Mouse (Mus musculus) heart, postnatal 4 days (tissue): Measurements from ENCODE around the gene Klk13. TPM values are rescaled to one million over a fixed set of nuclear protein-coding genes. Genes with fewer than 3 reads are reported as not detected.
"Not testable (repeated sequence)": the region's sequence is repeated elsewhere in the genome, so short reads cannot be mapped to it uniquely, and the experiment has no call there.

Experiments
- DNase-seq: peaks from one replicate; pipeline ENCODE4 v3.0.0; 2021
- total RNA-seq, 2 experiments: library from RNA; stranded (reverse); gene quantifications; 2 replicates each; pipeline ENCODE4 v1.2.3; 2021

The Klk13 gene
- not detected for total RNA-seq

DNA sequence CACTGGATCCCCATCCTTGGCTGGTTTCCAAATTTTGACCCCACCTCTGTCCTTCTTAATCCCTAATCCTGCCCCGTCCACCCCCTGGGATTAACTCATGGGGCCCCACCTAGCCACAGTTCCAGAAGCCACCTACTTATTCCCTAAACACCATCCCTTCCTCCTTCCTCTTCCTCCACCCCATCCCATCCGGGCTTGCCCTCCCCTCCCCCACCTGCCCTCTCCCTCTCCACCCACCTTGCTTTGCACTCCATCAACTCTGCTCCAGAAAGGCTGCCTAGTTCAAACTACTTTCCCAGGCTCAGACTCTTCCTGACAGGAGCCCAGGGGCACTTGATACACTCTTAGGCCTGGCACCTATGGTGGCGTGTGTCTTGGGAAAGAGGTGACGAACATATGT lies at the start of gene Klk13:
TSS of gene Klk13 (plus strand) at position 301 of the 400 bp plus-strand sequence.
- DNase-seq, result no peak

DNA sequence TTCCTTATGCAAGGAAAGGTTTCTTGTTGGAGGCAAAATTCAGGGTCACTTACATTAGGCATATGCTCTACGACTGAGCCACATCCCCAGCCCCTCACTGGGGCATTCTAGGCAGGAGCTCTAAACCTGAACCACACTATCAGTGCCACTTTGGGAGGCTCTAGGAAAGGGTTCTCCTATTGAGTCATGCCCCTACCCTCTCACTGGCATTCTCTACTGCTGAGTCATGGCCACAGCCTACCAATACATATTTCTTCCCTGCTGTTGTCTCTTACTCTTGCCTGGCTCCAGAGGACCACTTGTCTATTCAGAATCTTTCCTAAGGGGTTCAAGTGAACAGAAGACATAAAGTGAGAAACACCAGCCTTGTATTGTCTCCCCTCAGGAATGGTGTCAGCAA lies 49.6 kb upstream of the Klk13 start:
- DNase-seq, result no peak

GRCm38 (mm10) chr7:43667221-43667620 lies 45.1 kb upstream of the Klk13 start:
- not testable (repeated sequence) for DNase-seq

- DNase-seq, result no peak
Observed at GRCm38 (mm10) chr7:43668582-43668981, 43.8 kb upstream of the Klk13 start.

GRCm38 (mm10) chr7:43671064-43671808 lies 41.1 kb upstream of the Klk13 start:
- DNase-seq, result no peak

DNA sequence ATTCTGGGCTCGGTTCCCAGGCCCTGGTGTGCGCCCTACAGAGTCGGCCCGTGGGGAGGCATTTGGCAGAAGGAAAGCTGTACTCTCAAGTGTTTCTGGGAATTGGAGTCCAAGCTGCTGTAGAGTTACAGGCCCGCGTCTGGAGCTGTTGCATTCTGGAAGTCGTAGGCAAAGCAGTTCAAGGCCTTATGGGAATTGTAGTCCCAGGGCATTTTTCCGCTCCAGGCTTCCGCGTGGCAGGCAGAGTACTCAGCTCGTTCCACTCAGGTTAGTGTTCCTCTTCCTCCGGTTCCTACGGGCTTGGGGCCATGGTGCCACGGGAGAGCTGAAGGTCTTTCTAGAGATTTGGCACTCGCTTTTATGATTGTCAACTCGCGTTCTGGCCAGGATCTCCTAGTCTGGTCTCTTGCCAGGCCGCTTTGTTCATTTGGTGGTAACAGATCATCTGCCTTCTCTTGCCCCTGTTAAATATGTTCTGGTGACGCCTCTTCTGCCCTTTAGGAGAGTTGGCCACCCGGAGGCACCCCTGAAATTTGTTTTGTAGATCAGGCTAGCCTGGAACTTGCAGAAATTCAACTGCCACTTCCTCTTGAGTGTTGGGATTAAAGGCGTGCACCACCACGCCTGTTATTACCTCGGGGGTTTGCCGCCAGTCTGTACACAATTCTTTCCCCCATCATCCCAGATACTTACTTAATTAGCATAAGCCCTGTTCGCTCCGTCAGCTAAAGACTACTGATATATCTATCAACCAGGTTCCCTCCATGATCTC lies 40.4 kb upstream of the Klk13 start, which contains the start of gene Ctu1:
TSS of gene Ctu1 (plus strand) at position 208 of the 772 bp plus-strand sequence.
- DNase-seq, result peak; percentile 92

GRCm38 (mm10) chr7:43672581-43673260 lies 39.6 kb upstream of the Klk13 start:
- no peak for DNase-seq

DNA sequence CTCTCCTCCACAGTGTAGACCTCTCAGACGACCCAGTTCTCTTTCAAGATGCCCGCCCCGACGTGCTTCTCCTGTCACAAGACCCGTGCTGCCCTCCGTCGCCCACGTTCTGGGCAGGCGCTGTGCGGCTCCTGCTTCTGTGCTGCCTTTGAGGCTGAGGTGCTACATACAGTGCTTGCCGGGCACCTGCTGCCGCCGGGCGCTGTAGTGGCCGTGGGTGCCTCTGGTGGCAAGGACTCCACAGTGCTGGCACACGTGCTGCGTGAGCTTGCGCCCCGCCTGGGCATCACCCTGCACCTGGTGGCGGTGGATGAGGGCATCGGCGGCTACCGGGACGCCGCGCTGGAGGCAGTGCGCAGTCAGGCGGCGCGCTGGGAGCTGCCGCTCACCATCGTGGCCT lies 37.3 kb upstream of the Klk13 start:
- DNase-seq, result no peak

DNA sequence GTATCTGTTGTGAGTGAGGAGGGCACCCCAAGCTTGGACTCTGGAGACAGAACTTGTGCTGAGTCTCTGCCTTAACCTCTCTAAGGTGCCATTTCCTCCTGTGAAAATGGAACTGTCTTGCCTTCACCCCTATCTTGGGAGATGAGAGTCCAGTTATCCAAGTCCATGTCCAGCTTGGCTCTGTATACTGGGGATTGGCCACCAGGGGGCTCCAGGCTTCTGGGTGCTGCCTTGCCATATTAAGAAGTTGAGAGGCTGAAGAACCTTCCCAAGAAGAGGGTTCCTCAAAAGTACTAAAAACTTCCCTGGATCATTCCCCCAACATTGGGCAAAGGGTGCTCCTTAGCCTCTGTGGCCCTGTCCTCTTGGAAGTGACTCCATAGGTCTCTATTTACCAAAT lies 33.9 kb upstream of the Klk13 start:
- DNase-seq, result peak; percentile 60

DNA sequence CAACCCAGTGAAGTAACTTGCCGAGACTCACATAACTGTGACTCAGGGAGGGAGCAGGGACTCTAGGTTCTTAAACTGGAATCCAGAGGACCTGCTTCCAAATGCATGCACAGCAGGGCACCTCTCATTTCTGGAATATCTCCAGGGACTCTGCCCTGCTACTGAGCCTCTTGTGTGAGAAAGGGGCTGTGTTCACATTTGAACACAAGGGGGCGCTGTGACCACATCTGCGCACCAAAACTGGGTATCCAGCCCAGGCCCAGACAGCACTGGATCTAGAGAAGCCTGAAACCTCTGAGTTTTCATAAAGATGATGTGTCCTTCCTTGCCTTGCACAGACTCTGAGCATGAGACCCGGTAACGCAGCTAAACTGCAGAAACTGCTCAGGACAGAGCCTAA lies 31.4 kb upstream of the Klk13 start:
- DNase-seq, result peak; percentile 78

- DNase-seq, result not testable (repeated sequence)
Observed at GRCm38 (mm10) chr7:43682511-43682910, 29.9 kb upstream of the Klk13 start.

- no peak for DNase-seq
Observed at GRCm38 (mm10) chr7:43685088-43685487, 27.3 kb upstream of the Klk13 start.

- no peak for DNase-seq
Observed at GRCm38 (mm10) chr7:43690118-43690517, 22.2 kb upstream of the Klk13 start, which contains the start of gene Klk14. Klk14 (plus strand) TSS chr7:43690418.

DNA sequence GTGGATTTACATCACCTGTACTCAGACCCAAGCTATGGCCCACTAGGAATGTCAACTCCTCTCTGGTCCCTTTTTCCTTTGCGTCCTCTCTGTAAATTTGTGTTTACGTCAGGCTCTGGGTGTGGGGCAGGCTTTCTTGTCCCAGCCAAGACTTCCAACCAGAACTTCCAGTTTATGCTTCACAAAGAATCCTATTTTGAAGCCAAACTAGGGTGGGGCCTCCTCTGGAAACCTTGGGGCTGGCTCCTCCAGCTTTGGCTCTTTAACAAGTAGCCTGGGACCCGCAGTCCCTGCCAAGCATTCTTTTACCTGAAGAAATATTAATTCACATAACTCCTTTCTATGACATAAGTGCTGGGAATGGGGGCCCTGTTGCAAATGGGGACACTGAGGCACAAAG lies 2.3 kb upstream of the Klk13 start:
- no peak for DNase-seq

- DNase-seq, result no peak
Observed at GRCm38 (mm10) chr7:43712917-43713316, 550 bp downstream of the Klk13 start.

DNA sequence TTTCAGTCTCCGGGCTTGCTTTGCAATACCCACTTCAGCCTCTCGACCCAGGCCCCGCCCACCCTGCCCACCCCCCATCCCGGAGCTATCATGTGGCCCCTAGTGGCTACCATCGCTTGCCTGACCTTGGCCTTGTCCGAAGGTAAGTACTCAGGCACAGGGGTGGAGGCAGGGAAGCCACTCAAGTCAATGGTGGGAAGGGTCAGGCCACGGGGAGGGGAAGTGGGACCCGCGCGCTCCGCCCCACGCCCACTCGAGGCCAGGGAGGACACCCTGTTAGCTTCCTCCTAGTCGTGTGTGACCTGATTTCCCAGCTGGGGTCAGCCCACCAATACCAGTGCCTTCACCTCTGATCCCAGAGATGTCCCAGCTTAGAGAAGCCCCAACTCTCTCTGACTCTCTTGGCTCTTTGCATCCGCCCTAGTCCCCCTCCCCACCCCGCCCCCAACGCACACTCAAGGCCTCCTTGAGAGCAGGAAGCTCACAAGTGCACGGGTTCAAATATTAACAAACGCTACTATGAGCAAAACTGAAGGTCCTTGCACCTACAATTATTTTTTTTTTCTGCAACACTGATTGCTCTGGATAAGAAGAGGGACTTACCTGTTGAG lies 1.5 kb downstream of the Klk13 start:
- no peak for DNase-seq

DNA sequence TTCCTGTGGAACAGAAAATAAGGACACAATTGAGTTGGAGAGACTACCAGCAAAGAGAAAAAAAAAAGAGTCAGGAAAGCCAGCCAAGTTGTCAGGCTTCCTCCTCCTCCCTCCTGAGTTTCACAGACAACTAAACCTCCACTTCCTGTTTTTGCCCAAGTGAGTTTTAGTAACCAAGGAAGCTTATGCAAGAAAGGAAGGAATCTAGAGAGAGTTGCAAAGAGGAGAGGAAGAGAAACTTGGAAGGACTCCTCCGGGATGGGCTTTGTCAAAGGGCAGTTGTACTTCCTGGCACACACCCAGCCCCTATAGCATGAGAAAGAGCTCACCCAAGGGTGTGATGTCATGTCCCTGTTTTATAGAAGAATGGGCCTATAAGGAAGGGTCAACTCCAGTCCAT lies 35.4 kb downstream of the Klk13 start:
- peak; percentile 34 for DNase-seq

DNA sequence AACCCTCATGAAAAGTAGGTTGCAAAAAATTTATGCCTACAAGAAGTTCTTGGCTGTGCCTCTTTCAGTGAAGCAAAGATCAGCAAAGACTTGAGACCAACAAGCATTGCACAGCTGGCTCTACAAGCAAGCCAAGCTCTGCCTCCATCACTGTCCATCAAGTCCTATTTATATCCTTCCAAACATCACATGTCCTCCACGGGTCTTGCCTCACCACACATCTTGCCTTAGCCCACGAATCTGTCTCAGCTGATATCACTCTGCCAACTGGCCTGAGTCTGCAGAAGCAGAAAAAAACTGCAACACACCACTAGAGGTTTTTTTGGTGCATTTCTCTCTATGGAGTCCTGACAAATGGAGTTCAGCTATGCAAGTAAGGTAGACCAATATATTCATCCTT lies 40.4 kb downstream of the Klk13 start:
- no peak for DNase-seq

GRCm38 (mm10) chr7:43766484-43766883 lies 54.1 kb downstream of the Klk13 start:
- DNase-seq, result no peak

- no peak for DNase-seq
Observed at GRCm38 (mm10) chr7:43768597-43768996, 56.2 kb downstream of the Klk13 start, which contains the start of gene Klk12. Klk12 (plus strand) TSS chr7:43768897.

GRCm38 (mm10) chr7:43769636-43770035 lies 57.3 kb downstream of the Klk13 start:
- DNase-seq, result no peak

GRCm38 (mm10) chr7:43770701-43771100 lies 58.3 kb downstream of the Klk13 start:
- DNase-seq, result peak; percentile 2

DNA sequence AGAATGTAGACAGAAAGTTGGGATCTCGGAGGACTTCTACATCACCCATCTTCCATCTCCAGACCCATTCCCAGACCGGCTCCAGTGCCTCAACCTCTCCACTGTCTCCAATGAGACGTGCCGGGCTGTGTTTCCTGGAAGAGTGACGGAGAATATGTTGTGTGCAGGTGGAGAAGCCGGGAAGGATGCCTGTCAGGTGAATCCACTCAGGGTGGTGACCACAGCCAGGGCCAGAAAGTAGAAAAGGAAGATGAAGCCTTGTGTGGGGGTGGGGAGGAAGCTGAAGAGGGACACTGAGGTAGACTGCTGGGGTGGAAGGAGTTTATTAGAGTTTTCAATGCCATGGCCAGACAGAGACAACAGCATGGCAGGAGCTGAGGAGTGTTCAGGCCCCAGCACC lies 59.5 kb downstream of the Klk13 start:
- no peak for DNase-seq
